Mouse (Mus musculus) liver, postnatal 0 days (tissue): Measurements from ENCODE around the gene Snx4. TPM values are rescaled to one million over a fixed set of nuclear protein-coding genes. Genes with fewer than 3 reads are reported as not detected.

Source experiments
- ATAC-seq: fragments of 200-750 bp; cut with Nextera tagmentation; 2 replicates; pipeline ENCODE4 v1.8.0; 2017; ENCODE audit warnings: mild to moderate bottlenecking, moderate library complexity
- DNase-seq: peaks from one replicate; pipeline ENCODE4 v3.0.0-alpha.2; 2016
- H3K27ac ChIP-seq: fragments of 300-500 bp; sonication (generic); 2 replicates; pipeline ENCODE4 v1.5.1; 2014; ENCODE audit warnings: antibody characterized with exemption, moderate library complexity, mild to moderate bottlenecking, low read depth
- H3K27me3 ChIP-seq: fragments of 300-500 bp; sonication (generic); 2 replicates; pipeline ENCODE4 v1.6.1; 2014; ENCODE audit warnings: low read length, control low read depth, mixed read lengths; ENCODE audit not compliant: insufficient read depth
- H3K36me3 ChIP-seq: fragments of 300-500 bp; sonication (generic); replicated peaks from 2 replicates; pipeline ENCODE4 v1.6.1; 2014; ENCODE audit warnings: mild to moderate bottlenecking, control low read depth, low read length, moderate library complexity, mixed read lengths; ENCODE audit not compliant: insufficient read depth
- H3K4me1 ChIP-seq: fragments of 300-500 bp; sonication (generic); 2 replicates; pipeline ENCODE4 v1.6.1; 2014; ENCODE audit warnings: antibody characterized with exemption, mild to moderate bottlenecking, control low read depth; ENCODE audit not compliant: insufficient read depth
- H3K4me2 ChIP-seq: fragments of 300-500 bp; sonication (generic); 2 replicates; pipeline ENCODE4 v1.6.1; 2014; ENCODE audit warnings: low read depth, mild to moderate bottlenecking, low read length, moderate library complexity, mixed read lengths
- H3K4me3 ChIP-seq: fragments of 300-500 bp; sonication (generic); 2 replicates; pipeline ENCODE4 v1.5.1; 2014; ENCODE audit warnings: low read depth, low read length
- H3K9ac ChIP-seq: fragments of 300-500 bp; sonication (generic); replicated peaks from 2 replicates; pipeline ENCODE4 v1.6.1; 2014; ENCODE audit warnings: mild to moderate bottlenecking, moderate library complexity
- H3K9me3 ChIP-seq: fragments of 300-500 bp; sonication (generic); 2 replicates; pipeline ENCODE4 v1.6.1; 2016; ENCODE audit warnings: mild to moderate bottlenecking, control low read depth, low read length, mixed read lengths
- CTCF ChIP-seq: sonication (generic); IDR thresholded peaks from 2 replicates; pipeline ENCODE4 v1.5.1; 2016; ENCODE audit warnings: antibody characterized with exemption, low read depth
- EP300 ChIP-seq: IDR thresholded peaks from 2 replicates; pipeline ENCODE4 v1.6.1; 2016; ENCODE audit warnings: antibody characterized with exemption, low read depth, mild to moderate bottlenecking
- WGBS: fragments of 180-500 bp; shearing (Covaris S2); extraction: QIAGEN DNeasy Blood & Tissue Kit; methylation state at CpG from one replicate; pipeline ENCODE4 v1.1.7; 2014; ENCODE audit not compliant: insufficient replicate concordance; 5-methylcytosine and 5-hydroxymethylcytosine counted together
- polyA plus RNA-seq: library from polyadenylated mRNA; unstranded; fragments of >200 nt; fragmentation: Nextera tagmentation; extraction: Ambion mirVana; gene quantifications from 2 replicates; pipeline ENCODE4 v1.2.1, GENCODE M21; 2015

The Snx4 gene
- polyA plus RNA-seq, 1 experiment from 2014 or later, result 27.8 TPM

- 85% methylated on average over 5 of the region's 5 CpGs for WGBS
- ATAC-seq (no peak), DNase-seq (no peak)
- peaks cover 16% of the 10 kb centered on the region for H3K36me3 ChIP-seq
- H3K4me2 ChIP-seq, result no peak overlapping the region
- H3K9ac ChIP-seq, result no peak overlapping the region
- no peak for TF ChIP-seq CTCF
- TF ChIP-seq EP300, result no peak
- H3K4me3 ChIP-seq, result no peak overlapping the region
- no peaks in the 10 kb centered on the region for H3K4me1 ChIP-seq
- H3K9me3 ChIP-seq, result no peaks in the 10 kb centered on the region
- H3K27me3 ChIP-seq, result no peaks in the 10 kb centered on the region
- H3K27ac ChIP-seq, result no peak overlapping the region
Observed at GRCm38 (mm10) chr16:33246526-33246925, 4.7 kb upstream of the Snx4 start.

GRCm38 (mm10) chr16:33247006-33247405, 4.2 kb upstream of the Snx4 start:
- Histone ChIP-seq H3K4me3 (no peak overlapping the region), H3K27ac (no peak overlapping the region), H3K4me2 (no peak overlapping the region), H3K27me3 (no peaks in the 10 kb centered on the region), H3K9ac (no peak overlapping the region), H3K4me1 (0 out of 2 replicates have a peak, but pooled peaks cover 1% of the 10 kb centered on the region), H3K9me3 (no peaks in the 10 kb centered on the region), H3K36me3 (peaks cover 11% of the 10 kb centered on the region)
- TF ChIP-seq EP300, result no peak
- no peak for TF ChIP-seq CTCF
- ATAC-seq, result no peak
- no peak for DNase-seq
- 56% methylated on average over 2 of the region's 2 CpGs for WGBS

GRCm38 (mm10) chr16:33250651-33251120, 556 bp upstream of the Snx4 start:
- Histone ChIP-seq H3K27ac (peak overlapping the region; percentile 90), H3K36me3 (no peaks in the 10 kb centered on the region), H3K4me1 (peaks cover 9% of the 10 kb centered on the region; the same call in 1 of the 2 replicates), H3K27me3 (no peaks in the 10 kb centered on the region), H3K4me3 (peak overlapping the region; percentile 96), H3K9ac (peak overlapping the region; percentile 96), H3K4me2 (peak overlapping the region; percentile 89), H3K9me3 (no peaks in the 10 kb centered on the region)
- 7% methylated on average over 9 of the region's 9 CpGs for WGBS
- peak; percentile 72 for ATAC-seq
- no peak for DNase-seq
- TF ChIP-seq EP300 (no peak), CTCF (no peak)

- ATAC-seq (no peak), DNase-seq (no peak)
- Histone ChIP-seq H3K27me3 (no peaks in the 10 kb centered on the region), H3K4me3 (no peak overlapping the region), H3K27ac (no peak overlapping the region), H3K9me3 (no peaks in the 10 kb centered on the region), H3K4me2 (no peak overlapping the region), H3K9ac (no peak overlapping the region), H3K4me1 (peaks cover 13% of the 10 kb centered on the region; the same call in 1 of the 2 replicates), H3K36me3 (no peaks in the 10 kb centered on the region)
- TF ChIP-seq CTCF (no peak), EP300 (no peak)
- 77% methylated on average over 7 of the region's 7 CpGs for WGBS
Observed at GRCm38 (mm10) chr16:33255601-33256000, 4.4 kb downstream of the Snx4 start.

- no peak for ATAC-seq
- WGBS, result 47% methylated on average over 2 of the region's 2 CpGs
- H3K27me3 ChIP-seq, result no peaks in the 10 kb centered on the region
- DNase-seq, result no peak
- H3K9me3 ChIP-seq, result no peaks in the 10 kb centered on the region
- H3K4me3 ChIP-seq, result no peak overlapping the region
- H3K4me2 ChIP-seq, result no peak overlapping the region
- TF ChIP-seq CTCF (no peak), EP300 (no peak)
- no peak overlapping the region for H3K9ac ChIP-seq
- H3K36me3 ChIP-seq, result no peaks in the 10 kb centered on the region
- peaks cover 14% of the 10 kb centered on the region for H3K4me1 ChIP-seq
- H3K27ac ChIP-seq, result no peak overlapping the region
Observed at GRCm38 (mm10) chr16:33258530-33258929, 7.3 kb downstream of the Snx4 start.

GRCm38 (mm10) chr16:33259824-33260223, 8.6 kb downstream of the Snx4 start:
- no peak for TF ChIP-seq EP300
- no peak for TF ChIP-seq CTCF
- Histone ChIP-seq H3K9me3 (no peaks in the 10 kb centered on the region), H3K27ac (no peak overlapping the region), H3K4me3 (no peak overlapping the region), H3K4me2 (no peak overlapping the region), H3K4me1 (peaks cover 12% of the 10 kb centered on the region), H3K36me3 (peaks cover 7% of the 10 kb centered on the region; the same call in 1 of the 2 replicates), H3K27me3 (no peaks in the 10 kb centered on the region), H3K9ac (no peak overlapping the region)
- ATAC-seq, result no peak
- no peak for DNase-seq
- 67% methylated on average over 3 of the region's 3 CpGs for WGBS

- Histone ChIP-seq H3K9ac (no peak overlapping the region), H3K27me3 (no peaks in the 10 kb centered on the region), H3K4me2 (0 out of 2 replicates have a peak overlapping the region, but pooled peaks have one; percentile 0), H3K4me1 (peaks cover 12% of the 10 kb centered on the region), H3K36me3 (peaks cover 10% of the 10 kb centered on the region; the same call in 1 of the 2 replicates), H3K4me3 (no peak overlapping the region), H3K9me3 (no peaks in the 10 kb centered on the region), H3K27ac (peak overlapping the region; percentile 17; the same call in 1 of the 2 replicates)
- TF ChIP-seq EP300 (no peak), CTCF (no peak)
- no peak for ATAC-seq
- WGBS, result 44% methylated on average over 8 of the region's 8 CpGs
- DNase-seq, result no peak
Observed at GRCm38 (mm10) chr16:33260825-33261224, 9.6 kb downstream of the Snx4 start.
